Mouse (Mus musculus): ENCODE results near the gene Ino80e. TPM values are rescaled to one million over a fixed set of nuclear protein-coding genes. Genes with fewer than 3 reads are reported as not detected.
A peak's percentile ranks its signal among the peaks of the same experiment; 100 is the strongest.

The Ino80e gene
- polyA plus RNA-seq, 2 experiments = 22.7 to 36.6 TPM

DNA sequence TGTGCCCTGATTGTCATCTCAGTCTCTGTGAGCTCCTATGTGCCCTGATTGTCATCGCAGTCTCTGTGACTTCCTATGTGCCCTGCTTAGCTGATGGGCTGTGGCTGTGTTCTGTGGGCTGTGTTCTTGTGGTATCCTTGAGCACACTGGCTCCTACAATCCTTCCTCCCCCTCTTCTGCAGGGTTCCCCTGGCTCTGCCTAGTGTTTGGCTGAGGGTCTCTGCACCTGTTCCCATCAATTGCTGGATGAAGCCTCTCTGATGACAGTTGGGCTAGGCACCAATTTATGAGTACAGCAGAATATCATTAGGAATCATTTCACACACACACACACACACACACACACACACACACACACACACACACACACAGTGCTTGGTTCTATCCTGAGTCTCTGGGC is 28.9 kb downstream of the Ino80e start:
- Histone ChIP-seq H3K9me3 (ENCODE audit: control insufficient read depth, low read length) (no peaks in the 10 kb centered on the region), H3K4me3 (ENCODE audit: insufficient read depth in 1 of 2, low read depth in 2 of 2, low read length in 2 of 2) (no peak overlapping the region), H3K27ac (no peak overlapping the region), H3K36me3 (replicated peaks; ENCODE audit: control insufficient read depth, insufficient read depth, low read depth) (no peaks in the 10 kb centered on the region), H3K4me1 (replicated peaks; ENCODE audit: control insufficient read depth in 2 of 2, insufficient read depth in 2 of 2, low read length in 1 of 2) (peaks cover 0 to 3% of the 10 kb centered on the region in 2 experiments; a peak in 1 of 4 replicates), H3K4me2 (ENCODE audit: low read depth) (no peak overlapping the region), H3K9ac (replicated peaks) (no peak overlapping the region), H3K27me3 (ENCODE audit: control insufficient read depth, insufficient read depth, low read length) (no peaks in the 10 kb centered on the region)
- no peak for DNase-seq (ENCODE audit: low read depth in 3 of 3, low spot score in 3 of 3)
- no peak for ATAC-seq (ENCODE audit: insufficient read depth)
- no peak for TF ChIP-seq EP300 (IDR thresholded peaks at IDR 0.05; ENCODE audit: low read depth)
- TF ChIP-seq CTCF (IDR thresholded peaks at IDR 0.05; ENCODE audit: low read depth) = no peak
- WGBS (ENCODE audit: insufficient replicate concordance) = 73% methylated on average over 1 of the region's 1 CpGs

DNA sequence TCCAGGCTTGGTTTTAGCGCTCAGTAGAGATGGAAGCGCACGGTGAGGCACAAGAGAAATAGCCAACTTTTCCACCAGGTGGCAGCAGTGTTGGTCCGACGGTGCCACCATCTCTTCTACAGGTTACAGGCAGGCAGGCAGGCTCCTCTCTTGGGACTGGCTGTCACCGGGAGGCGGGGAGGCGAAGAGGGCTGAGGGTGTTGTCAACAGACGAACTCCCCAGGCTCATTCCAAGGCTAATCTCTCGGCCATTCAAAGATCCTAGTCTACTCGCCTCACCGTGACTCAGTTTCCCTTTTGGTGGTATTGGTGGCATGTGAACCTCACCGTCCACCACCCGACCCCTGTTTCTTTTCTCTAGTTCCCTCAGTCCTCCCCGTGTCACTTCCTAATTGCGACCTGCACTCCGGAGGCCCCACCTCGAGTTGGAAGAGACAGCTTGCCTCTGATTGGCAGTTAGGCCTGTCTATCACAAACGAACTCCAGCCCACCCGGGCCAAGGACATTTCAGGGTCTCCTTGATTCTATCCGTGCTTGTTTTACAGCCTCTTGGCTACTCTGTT is 30.1 kb downstream of the Ino80e start:
- Histone ChIP-seq H3K27ac (no peak overlapping the region), H3K9me3 (ENCODE audit: control insufficient read depth, low read length) (no peaks in the 10 kb centered on the region), H3K9ac (replicated peaks) (0 out of 2 replicates have a peak overlapping the region, but pooled peaks have one; percentile 18), H3K4me3 (ENCODE audit: insufficient read depth in 1 of 2, low read depth in 2 of 2, low read length in 2 of 2) (peak overlapping the region; percentile 35 to 36), H3K4me1 (replicated peaks; ENCODE audit: control insufficient read depth in 2 of 2, insufficient read depth in 2 of 2, low read length in 1 of 2) (peaks cover 0 to 3% of the 10 kb centered on the region in 2 experiments; a peak in 1 of 4 replicates), H3K27me3 (ENCODE audit: control insufficient read depth, insufficient read depth, low read length) (no peaks in the 10 kb centered on the region), H3K36me3 (replicated peaks; ENCODE audit: control insufficient read depth, insufficient read depth, low read depth) (no peaks in the 10 kb centered on the region), H3K4me2 (ENCODE audit: low read depth) (peak overlapping the region; percentile 54)
- ATAC-seq (ENCODE audit: insufficient read depth) (peak; percentile 76; the same call in 1 of the 2 replicates), DNase-seq (ENCODE audit: low read depth in 3 of 3, low spot score in 3 of 3) (peak; percentile 55 to 57 (median 56))
- peak; percentile 93 for TF ChIP-seq CTCF (IDR thresholded peaks at IDR 0.05; ENCODE audit: low read depth)
- TF ChIP-seq EP300 (IDR thresholded peaks at IDR 0.05; ENCODE audit: low read depth) = no peak
- 1% methylated on average over 21 of the region's 21 CpGs for WGBS (ENCODE audit: insufficient replicate concordance)

DNA sequence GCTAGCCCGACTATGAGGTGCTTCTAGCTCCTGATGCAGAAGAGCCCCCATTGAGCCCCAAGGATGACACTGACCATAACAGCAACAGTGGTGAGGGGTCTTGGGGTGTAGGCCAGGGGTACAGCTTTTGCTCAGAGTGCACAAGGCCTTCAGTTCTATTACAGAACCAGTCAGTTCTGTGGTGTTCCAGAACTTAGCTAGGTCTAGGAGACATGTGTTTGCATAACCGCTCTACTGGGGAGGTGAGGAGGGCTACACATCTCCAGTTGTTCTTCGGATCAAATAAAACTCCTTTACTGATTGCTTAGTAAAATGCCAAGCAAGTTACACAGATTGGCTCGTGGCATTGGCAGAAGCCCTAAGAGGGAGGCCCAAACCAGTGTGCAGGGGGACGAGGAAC is 30.6 kb downstream of the Ino80e start, which contains the start of gene 4930451I11Rik:
Gene 4930451I11Rik (minus strand): TSS at position 101 of the 400 bp plus-strand sequence.
- Histone ChIP-seq H3K4me2 (ENCODE audit: low read depth) (peak within 1 kb of the TSS; percentile 54), H3K4me3 (ENCODE audit: insufficient read depth in 1 of 2, low read depth in 2 of 2, low read length in 2 of 2) (peak within 1 kb of the TSS; percentile 35 to 36), H3K4me1 (replicated peaks; ENCODE audit: control insufficient read depth in 2 of 2, insufficient read depth in 2 of 2, low read length in 1 of 2) (0 out of 4 replicates have a peak, but pooled peaks cover 0 to 2% of the 10 kb centered on the region in 2 experiments), H3K9me3 (ENCODE audit: control insufficient read depth, low read length) (no peaks in the 10 kb centered on the region), H3K27ac (no peak within 1 kb of the TSS), H3K27me3 (ENCODE audit: control insufficient read depth, insufficient read depth, low read length) (no peaks in the 10 kb centered on the region), H3K36me3 (replicated peaks; ENCODE audit: control insufficient read depth, insufficient read depth, low read depth) (no peaks in the 10 kb centered on the region), H3K9ac (replicated peaks) (0 out of 2 replicates have a peak within 1 kb of the TSS, but pooled peaks have one; percentile 18)
- DNase-seq (ENCODE audit: low read depth in 3 of 3, low spot score in 3 of 3) (no peak), ATAC-seq (ENCODE audit: insufficient read depth) (no peak)
- 48% methylated on average over 5 of the region's 5 CpGs for WGBS (ENCODE audit: insufficient replicate concordance)
- TF ChIP-seq CTCF (IDR thresholded peaks at IDR 0.05; ENCODE audit: low read depth) (no peak), EP300 (IDR thresholded peaks at IDR 0.05; ENCODE audit: low read depth) (no peak)

DNA sequence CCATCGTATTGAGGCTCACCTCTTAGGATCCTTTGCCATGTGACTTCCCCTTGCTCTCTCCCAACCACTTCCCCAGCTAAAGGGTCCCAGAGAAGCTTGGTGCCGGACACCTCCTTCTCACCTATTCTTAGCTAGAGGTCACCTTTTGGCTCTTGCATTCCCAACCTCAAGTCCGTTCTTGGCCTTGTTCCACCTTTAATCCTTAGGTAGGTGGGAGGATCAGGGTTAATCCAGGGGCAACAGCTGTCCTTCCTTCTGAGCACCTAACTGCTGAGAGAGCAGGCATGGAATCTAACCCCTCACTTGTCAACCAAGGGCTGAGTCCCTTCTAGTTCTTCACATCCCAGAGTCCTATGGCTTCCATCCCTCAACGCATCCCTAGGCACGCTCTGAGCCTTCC is 36.2 kb downstream of the Ino80e start:
- TF ChIP-seq EP300 (IDR thresholded peaks at IDR 0.05; ENCODE audit: low read depth) (no peak), CTCF (IDR thresholded peaks at IDR 0.05; ENCODE audit: low read depth) (no peak)
- H3K4me3 ChIP-seq (ENCODE audit: insufficient read depth in 1 of 2, low read depth in 2 of 2, low read length in 2 of 2) = no peak overlapping the region
- H3K27ac ChIP-seq = no peak overlapping the region
- no peaks in the 10 kb centered on the region for H3K9me3 ChIP-seq (ENCODE audit: control insufficient read depth, low read length)
- DNase-seq (ENCODE audit: low read depth in 3 of 3, low spot score in 3 of 3) (no peak), ATAC-seq (ENCODE audit: insufficient read depth) (no peak)
- 50% methylated on average over 5 of the region's 5 CpGs for WGBS (ENCODE audit: insufficient replicate concordance)
- H3K4me1 ChIP-seq (replicated peaks; ENCODE audit: control insufficient read depth in 2 of 2, insufficient read depth in 2 of 2, low read length in 1 of 2) = no peaks in the 10 kb centered on the region
- no peak overlapping the region for H3K4me2 ChIP-seq (ENCODE audit: low read depth)
- no peaks in the 10 kb centered on the region for H3K36me3 ChIP-seq (replicated peaks; ENCODE audit: control insufficient read depth, insufficient read depth, low read depth)
- H3K27me3 ChIP-seq (ENCODE audit: control insufficient read depth, insufficient read depth, low read length) = peaks cover 16% of the 10 kb centered on the region
- no peak overlapping the region for H3K9ac ChIP-seq (replicated peaks)

DNA sequence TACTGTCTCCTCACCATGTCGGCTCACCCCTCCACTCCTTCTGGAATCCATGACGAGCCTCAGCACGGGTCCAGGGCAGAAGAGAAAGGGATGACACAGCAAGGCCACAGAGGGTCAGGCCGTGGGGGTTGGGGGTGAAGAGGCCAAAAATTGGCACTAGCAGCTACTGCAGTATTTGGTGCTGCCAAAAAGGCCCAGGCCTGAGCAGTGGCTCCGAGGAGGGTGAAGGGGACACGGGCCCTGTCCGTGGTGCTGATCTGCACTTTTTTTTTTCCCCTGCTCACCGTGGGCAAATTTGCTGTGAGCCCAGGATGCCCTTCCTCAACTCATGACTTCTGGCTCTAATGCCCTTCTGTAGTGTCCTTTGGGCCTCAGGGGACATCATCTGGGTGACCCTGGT is 36.8 kb downstream of the Ino80e start:
- Histone ChIP-seq H3K9me3 (ENCODE audit: control insufficient read depth, low read length) (no peaks in the 10 kb centered on the region), H3K27me3 (ENCODE audit: control insufficient read depth, insufficient read depth, low read length) (peaks cover 16% of the 10 kb centered on the region), H3K4me1 (replicated peaks; ENCODE audit: control insufficient read depth in 2 of 2, insufficient read depth in 2 of 2, low read length in 1 of 2) (no peaks in the 10 kb centered on the region), H3K27ac (no peak overlapping the region), H3K4me2 (ENCODE audit: low read depth) (no peak overlapping the region), H3K36me3 (replicated peaks; ENCODE audit: control insufficient read depth, insufficient read depth, low read depth) (no peaks in the 10 kb centered on the region), H3K9ac (replicated peaks) (no peak overlapping the region), H3K4me3 (ENCODE audit: insufficient read depth in 1 of 2, low read depth in 2 of 2, low read length in 2 of 2) (no peak overlapping the region)
- ATAC-seq (ENCODE audit: insufficient read depth) (no peak), DNase-seq (ENCODE audit: low read depth in 3 of 3, low spot score in 3 of 3) (no peak)
- WGBS (ENCODE audit: insufficient replicate concordance) = 27% methylated on average over 8 of the region's 8 CpGs
- TF ChIP-seq CTCF (IDR thresholded peaks at IDR 0.05; ENCODE audit: low read depth) (no peak), EP300 (IDR thresholded peaks at IDR 0.05; ENCODE audit: low read depth) (no peak)

Data from liver, embryonic 14.5 days (tissue).